Mouse (Mus musculus) gastrocnemius, postnatal 25 days (tissue): Measurements from ENCODE around the gene Catsperg2. TPM values are rescaled to one million over a fixed set of nuclear protein-coding genes. Genes with fewer than 3 reads are reported as not detected.
"Not testable (repeated sequence)": the region's sequence is repeated elsewhere in the genome, so short reads cannot be mapped to it uniquely, and the experiment has no call there.

Experiments used
- DNase-seq: peaks from one replicate; pipeline ENCODE4 v3.0.0; 2022
- long read RNA-seq, 2 experiments: library from polyadenylated mRNA; stranded (forward); transcript quantifications; one replicate each; pipeline ENCODE4 v2.0.0; 2021
- microRNA-seq, 2 experiments: library from miRNA; unstranded; fragments of <30 nt; microRNA quantifications; one replicate each; pipeline ENCODE4 v1.2.0; 2021; ENCODE audit warnings: borderline replicate concordance in 2 of 2
- total RNA-seq, 2 experiments: library from RNA; stranded (reverse); gene quantifications; 1 replicate in 1 of 2; 2 replicates in 1 of 2; pipeline ENCODE4 v1.2.3; 2021

The Catsperg2 gene
- not detected for total RNA-seq
- long read RNA-seq, experiment 1 = 0 reads
- long read RNA-seq, experiment 2 = 0 reads

- not testable (repeated sequence) for DNase-seq
Measured at GRCm38 (mm10) chr7:29726860-29727259, at the start of gene Catsperg2. TSS of gene Catsperg2 (minus strand) at chr7:29727032.

DNA sequence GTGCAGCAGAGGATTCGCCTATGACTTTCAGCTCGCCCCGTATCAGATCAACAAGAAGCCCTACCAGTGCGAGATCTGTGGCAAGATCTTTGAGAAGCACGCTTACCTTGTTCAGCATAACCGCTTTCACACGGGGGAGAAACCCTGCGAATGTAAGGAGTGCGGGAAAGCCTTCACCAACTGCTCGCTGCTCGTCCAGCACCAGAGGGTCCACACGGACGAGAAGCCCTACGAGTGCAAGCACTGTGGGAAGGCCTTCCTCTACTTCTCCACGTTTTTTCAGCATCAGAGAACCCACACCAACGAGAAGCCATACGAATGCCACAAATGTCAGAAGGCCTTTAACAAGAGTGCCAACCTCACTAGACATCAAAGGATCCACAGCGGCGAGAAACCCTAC is 49.7 kb upstream of the Catsperg2 start:
- no peak for DNase-seq

GRCm38 (mm10) chr7:29774371-29774770 is 47.5 kb upstream of the Catsperg2 start:
- no peak for DNase-seq

- DNase-seq = no peak
Measured at GRCm38 (mm10) chr7:29773503-29773902, 46.7 kb upstream of the Catsperg2 start.

DNA sequence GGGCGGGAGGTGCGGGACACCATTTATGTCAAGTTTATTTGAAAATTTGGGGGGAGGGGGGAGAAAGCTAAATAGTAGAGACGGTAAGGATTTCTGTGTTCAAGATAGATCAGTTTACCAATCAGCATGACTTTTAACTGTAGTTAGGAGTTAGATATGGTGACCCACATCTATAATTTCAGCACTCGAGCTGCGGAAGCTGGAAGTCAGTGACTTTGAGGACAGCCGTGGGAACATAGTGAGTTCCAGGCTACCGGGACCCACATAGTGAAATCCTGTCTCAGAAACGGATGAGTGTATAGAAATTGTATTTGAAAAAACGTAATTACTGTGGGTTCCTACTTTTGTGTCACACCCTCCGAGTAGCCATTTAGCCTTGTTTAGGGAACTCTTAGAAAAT is 42.1 kb upstream of the Catsperg2 start:
- DNase-seq = no peak

DNA sequence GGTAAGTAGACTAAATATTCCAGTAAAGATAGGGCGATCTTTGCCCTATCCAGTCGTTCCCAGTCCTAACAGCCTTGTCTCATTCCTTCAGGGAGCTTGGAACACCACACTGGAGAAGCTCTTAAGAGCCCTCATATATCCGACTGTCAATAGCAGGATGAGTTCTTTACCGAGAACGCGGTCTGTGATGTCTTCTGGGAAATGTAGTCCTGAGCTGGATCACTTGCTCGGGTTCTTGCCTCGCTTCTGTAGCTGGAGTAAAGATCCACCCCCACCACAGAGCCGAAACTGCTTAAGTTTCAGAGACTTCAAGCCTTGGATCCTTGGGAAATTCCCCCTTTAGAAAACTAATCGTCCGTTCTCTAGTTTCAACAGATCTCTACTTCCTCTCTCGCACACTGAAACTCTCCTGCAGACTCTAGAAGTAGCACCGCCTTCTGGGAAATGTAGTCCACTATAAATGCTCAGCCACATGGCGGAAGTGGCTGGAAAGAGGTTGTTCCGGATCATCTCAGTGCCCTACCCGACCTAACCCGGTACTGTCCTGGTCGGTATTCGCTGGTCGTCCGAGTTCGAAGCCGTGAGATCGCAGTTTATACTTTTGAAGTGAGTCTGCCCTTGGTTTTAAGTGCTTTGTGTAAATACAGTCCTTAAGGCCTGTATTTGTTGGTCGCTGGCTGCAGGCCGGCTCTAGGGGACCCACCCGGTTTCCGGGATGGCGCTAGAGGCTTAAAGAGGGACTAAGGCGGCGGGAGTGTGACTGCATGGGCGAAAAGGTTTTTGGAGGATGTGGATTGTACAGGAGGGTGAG is 41.5 kb upstream of the Catsperg2 start, which contains the start of gene Zfp84:
Gene Zfp84 (plus strand): TSS at position 463 of the 811 bp plus-strand sequence.
- peak; percentile 88 for DNase-seq

GRCm38 (mm10) chr7:29767058-29767686 is 40.3 kb upstream of the Catsperg2 start:
- peak; percentile 83 for DNase-seq

DNA sequence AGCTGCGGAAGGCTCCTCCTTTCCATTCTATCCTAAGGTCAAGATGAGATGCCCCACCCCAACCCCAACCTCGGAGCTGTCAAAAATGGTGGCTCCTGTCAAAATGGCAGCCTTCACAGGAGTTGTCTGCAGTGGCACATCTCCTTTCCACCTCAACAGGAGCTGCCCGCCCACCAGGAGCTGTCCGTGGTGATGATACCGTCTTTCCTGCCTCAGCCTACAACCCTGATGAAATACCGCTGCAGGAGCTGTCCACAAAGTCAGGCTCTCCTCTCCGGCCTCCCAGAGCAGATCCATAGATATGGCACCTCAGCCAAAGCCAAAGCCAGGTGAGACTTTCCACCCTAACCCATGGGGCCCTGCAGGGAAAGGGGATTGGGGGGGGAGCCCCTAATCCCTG is 37.9 kb upstream of the Catsperg2 start:
- no peak for DNase-seq

DNA sequence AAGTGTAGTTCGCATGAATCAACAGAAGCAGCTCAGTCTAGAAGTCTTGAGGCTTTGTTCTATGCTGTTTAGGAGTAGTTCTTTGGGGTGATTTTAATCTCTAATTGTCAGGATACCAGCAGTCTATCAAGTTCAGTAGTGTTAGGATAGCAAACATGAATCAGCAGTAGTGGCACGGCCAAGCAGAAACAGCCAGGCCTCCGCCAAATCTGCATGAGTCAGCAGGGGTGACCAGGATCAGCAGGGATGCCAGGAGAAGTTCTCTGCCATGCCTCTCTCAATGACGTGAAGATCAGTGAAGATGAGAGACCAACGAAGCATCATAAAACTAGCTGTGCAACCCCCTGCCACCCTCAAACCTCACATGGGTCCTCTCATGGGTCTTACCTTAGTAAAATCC is 33.6 kb upstream of the Catsperg2 start:
- no peak for DNase-seq

- no peak for DNase-seq
Measured at GRCm38 (mm10) chr7:29742258-29742657, 15.4 kb upstream of the Catsperg2 start.

DNA sequence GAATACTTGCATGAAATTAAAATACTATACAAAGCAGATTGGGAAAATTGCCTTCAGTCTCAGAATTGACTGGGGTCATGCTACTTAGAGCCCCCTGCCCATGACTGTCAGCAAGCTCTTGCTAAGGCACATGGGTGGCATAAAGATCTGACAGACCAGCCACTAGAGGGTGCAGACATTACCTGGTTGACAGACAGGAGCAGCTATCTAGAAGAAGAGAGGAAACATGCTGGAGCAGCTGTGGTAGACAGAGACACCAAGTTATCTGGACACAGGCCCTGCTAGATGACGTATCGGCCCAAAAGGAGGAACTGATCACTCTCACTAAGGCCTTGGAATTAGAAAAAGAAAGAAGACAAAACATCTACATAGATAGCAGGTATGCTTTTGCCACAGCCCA is 1.2 kb upstream of the Catsperg2 start:
- DNase-seq = no peak

DNA sequence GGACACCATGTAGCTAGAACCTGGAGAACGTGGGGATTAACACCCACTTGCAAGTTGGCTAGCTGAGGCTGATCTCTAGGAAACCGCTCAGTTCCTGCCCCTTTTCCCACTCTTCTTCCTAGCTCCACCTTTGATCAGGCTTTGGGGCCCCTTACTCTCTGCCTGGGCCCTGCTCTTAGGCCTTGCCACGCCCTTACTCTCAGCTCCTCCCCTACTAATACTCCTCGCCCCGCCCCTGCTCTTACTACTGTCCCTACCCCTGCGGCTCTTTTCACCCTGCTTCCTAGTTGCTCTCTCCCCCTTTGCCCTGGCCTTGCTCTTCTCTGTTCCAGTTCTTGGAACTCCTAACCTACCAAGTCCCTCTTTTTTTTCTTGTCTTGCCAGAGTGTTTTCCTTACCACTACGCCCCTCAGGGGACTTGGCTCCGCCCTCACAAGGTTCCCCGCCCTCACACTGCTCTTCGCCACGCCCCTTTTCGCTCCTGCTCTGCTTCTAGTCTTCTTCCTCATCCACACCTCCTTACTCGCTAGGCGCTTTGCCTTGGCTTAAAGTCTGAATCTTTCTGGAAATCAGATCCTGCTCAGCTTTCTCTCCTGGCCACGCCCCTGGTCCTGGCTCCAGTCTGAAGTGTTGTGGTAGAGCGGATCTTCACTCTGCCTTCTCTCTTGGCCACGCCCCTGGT is 1.2 kb downstream of the Catsperg2 start:
- DNase-seq = not testable (repeated sequence)

GRCm38 (mm10) chr7:29708891-29709290 is 17.9 kb downstream of the Catsperg2 start:
- not testable (repeated sequence) for DNase-seq

DNA sequence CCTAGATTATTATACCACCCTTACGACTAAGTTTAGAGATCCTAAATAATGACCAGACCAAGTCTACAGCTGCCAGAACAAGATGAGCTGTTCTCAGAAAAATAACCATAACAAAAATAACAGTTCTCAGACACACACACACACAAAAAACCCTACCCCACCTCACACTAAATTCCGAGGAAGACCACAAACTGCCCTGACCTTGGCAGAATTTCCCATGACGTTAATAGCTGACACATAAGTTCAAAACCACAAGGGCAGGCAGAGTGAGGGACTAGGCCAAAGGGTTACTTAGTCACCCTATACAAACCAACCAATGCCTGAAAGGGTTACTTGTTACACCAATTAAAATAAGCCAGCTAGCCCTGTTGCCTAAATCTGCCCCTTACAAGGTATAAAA is 31.6 kb downstream of the Catsperg2 start:
- not testable (repeated sequence) for DNase-seq

DNA sequence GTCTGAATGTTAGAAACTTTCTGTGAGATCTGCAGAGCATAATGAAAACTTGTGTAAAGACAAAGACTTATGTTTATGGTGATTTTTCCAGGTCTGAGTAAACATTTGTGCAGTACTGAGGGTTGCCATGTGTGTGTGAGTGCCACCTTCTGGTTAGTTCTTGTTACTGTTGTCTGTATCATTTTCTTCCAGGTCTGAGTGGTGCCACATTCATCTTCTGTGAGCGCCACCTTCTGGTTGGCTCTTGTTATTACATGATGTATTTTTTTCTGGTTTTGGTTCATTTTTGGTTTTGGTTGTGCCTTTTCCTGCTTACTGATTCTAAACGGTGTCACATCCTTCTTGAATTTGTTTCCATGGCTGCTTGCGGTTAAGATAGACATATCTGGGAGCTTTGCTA is 45.0 kb downstream of the Catsperg2 start:
- no peak for DNase-seq

Small RNA genes within 50 kb of the gene (microRNA-seq; reads per million reads assigned to microRNA genes)
- gene Mir1964 = 2.1 to 2.2 reads per million in 2 experiments

Other genes with a start within 250 kb of the Catsperg2 start
- gene Sipa1l3, start 208.4 kb downstream of the Catsperg2 start, total RNA-seq = 1 to 10 TPM; 7.3 to 8.1 TPM
- 1 to 10 TPM; 6.4 to 6.9 TPM for gene Zfp84, start 41.5 kb upstream of the Catsperg2 start, total RNA-seq
- 1 to 10 TPM; 2.2 to 2.8 TPM for gene Zfp30, start 57.0 kb upstream of the Catsperg2 start, total RNA-seq
- gene Zfp790, start 89.1 kb upstream of the Catsperg2 start, total RNA-seq = 1 to 10 TPM; 7.5 to 8.3 TPM
- 1 to 10 TPM; 1.6 TPM for gene Zfp940, start 126.6 kb upstream of the Catsperg2 start, total RNA-seq
- gene Zfp420, start 132.9 kb upstream of the Catsperg2 start, total RNA-seq = 1 to 10 TPM; 2.9 to 3.2 TPM
- gene Zfp27, start 179.5 kb upstream of the Catsperg2 start, total RNA-seq = 1 to 10 TPM; 5.8 to 6.3 TPM
- 1 to 10 TPM; 4.9 to 7.2 TPM for gene Zfp383, start 181.2 kb upstream of the Catsperg2 start, total RNA-seq
- 1 to 10 TPM; 4.5 to 5.9 TPM for gene Zfp74, start 227.1 kb upstream of the Catsperg2 start, total RNA-seq